Mouse (Mus musculus): ENCODE results near the gene Ccdc134. TPM values are rescaled to one million over a fixed set of nuclear protein-coding genes. Genes with fewer than 3 reads are reported as not detected.

The Ccdc134 gene
- total and polyA plus RNA-seq, 3 experiments, result 17.5 to 19.7 TPM; not detected in 1

DNA sequence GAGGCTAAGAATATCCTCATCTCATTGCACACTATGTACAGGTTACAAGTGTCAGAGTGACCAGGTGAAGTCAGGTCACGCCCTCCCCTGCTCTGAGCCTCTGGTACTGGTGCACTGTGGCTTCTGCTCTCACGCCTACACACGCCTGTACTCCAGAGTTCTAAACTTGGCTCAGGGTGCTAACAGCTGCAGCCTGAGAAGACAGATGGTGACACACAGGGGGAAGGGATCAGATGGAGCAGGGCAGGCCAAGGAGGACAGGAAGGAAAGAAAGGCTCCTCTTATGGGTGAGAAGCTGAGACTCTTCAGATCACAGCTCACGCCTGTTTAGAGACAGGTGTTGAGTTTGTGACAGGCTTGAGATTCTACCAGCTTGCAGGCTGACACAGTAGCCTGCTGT lies 7.7 kb downstream of the Ccdc134 start:
- H3K36me3 ChIP-seq (ENCODE audit: control insufficient read depth in 1 of 2, insufficient read depth in 2 of 2, low read length in 2 of 2), result no peaks in the 10 kb centered on the region
- no peaks in the 10 kb centered on the region for H3K79me2 ChIP-seq (ENCODE audit: control insufficient read depth, insufficient read depth, low read length, poor library complexity)
- TF ChIP-seq MYB (IDR thresholded peaks at IDR 0.05; ENCODE audit: low read depth, low read length), result no peak
- TF ChIP-seq NRF1 (IDR thresholded peaks at IDR 0.05; ENCODE audit: insufficient read depth, low read depth, low read length, poor library complexity, severe bottlenecking), result no peak
- TF ChIP-seq CTCF (IDR thresholded peaks at IDR 0.05 in 2 of 3, conservative IDR thresholded peaks at IDR 0.05 in 1 of 3; ENCODE audit: control insufficient read depth in 1 of 3, insufficient read depth in 1 of 3, low read depth in 2 of 3, low read length in 3 of 3, poor library complexity in 1 of 3, severe bottlenecking in 1 of 3), result no peak
- TF ChIP-seq EP300 (IDR thresholded peaks at IDR 0.05; ENCODE audit: low read depth in 1 of 2, low read length in 2 of 2), result no peak
- no peak for TF ChIP-seq TCF12 (IDR thresholded peaks at IDR 0.05; ENCODE audit: low read depth, low read length)
- no peak for TF ChIP-seq GABPA (IDR thresholded peaks at IDR 0.05; ENCODE audit: low read depth, low read length)
- no peak for TF ChIP-seq SMC3 (IDR thresholded peaks at IDR 0.05; ENCODE audit: low read depth, low read length)
- no peak for TF ChIP-seq NELFE (IDR thresholded peaks at IDR 0.05; ENCODE audit: low read depth, low read length)
- H3K27ac ChIP-seq (ENCODE audit: control insufficient read depth, low read depth, low read length), result no peak overlapping the region
- no peak for DNase-seq (ENCODE audit: low read depth, low spot score)
- H3K4me3 ChIP-seq (ENCODE audit: control insufficient read depth in 1 of 2, insufficient read depth in 1 of 2, low read depth in 2 of 2, low read length in 2 of 2), result no peak overlapping the region
- H3K9ac ChIP-seq (ENCODE audit: control insufficient read depth, low read depth, low read length, poor library complexity, severe bottlenecking), result no peak overlapping the region
- no peaks in the 10 kb centered on the region for H3K27me3 ChIP-seq (ENCODE audit: control insufficient read depth in 1 of 2, insufficient read depth in 2 of 2, low read length in 2 of 2)
- H3K4me1 ChIP-seq (ENCODE audit: control insufficient read depth in 1 of 2, insufficient read depth in 2 of 2, low read length in 2 of 2), result no peaks in the 10 kb centered on the region
- H3K9me3 ChIP-seq (replicated peaks; ENCODE audit: insufficient read depth, low read length), result no peaks in the 10 kb centered on the region

DNA sequence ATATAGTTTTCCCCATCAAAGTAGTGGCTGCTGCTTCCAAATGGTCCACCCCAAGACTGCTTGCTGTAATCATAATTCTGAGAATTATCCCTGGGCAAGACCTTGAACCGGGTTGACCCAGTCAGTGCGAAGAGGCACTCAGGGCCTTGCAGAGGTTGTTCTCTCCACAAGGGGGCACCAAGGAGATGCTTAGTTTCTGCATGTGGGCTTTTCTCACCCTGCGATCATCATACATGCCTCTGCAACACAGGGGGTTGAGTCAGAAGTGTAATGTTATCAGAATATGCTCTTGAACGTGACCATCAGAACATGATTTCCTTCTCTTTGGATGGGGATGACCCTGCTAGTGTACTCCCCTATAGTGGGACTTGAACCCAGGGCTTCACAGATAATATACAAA lies 10.8 kb downstream of the Ccdc134 start:
- peak; percentile 74 to 81 (median 80) for TF ChIP-seq CTCF (IDR thresholded peaks at IDR 0.05 in 2 of 3, conservative IDR thresholded peaks at IDR 0.05 in 1 of 3; ENCODE audit: control insufficient read depth in 1 of 3, insufficient read depth in 1 of 3, low read depth in 2 of 3, low read length in 3 of 3, poor library complexity in 1 of 3, severe bottlenecking in 1 of 3)
- TF ChIP-seq RAD21 (IDR thresholded peaks at IDR 0.05; ENCODE audit: low read depth, low read length), result peak; percentile 62
- TF ChIP-seq ZC3H11A (IDR thresholded peaks at IDR 0.05; ENCODE audit: low read depth, low read length), result peak; percentile 59
- no peak for TF ChIP-seq POLR2A (IDR thresholded peaks at IDR 0.05; ENCODE audit: control insufficient read depth in 1 of 2, insufficient read depth in 1 of 2, low read depth in 1 of 2, low read length in 2 of 2, poor library complexity in 1 of 2)
- no peak for TF ChIP-seq MEF2A (IDR thresholded peaks at IDR 0.05; ENCODE audit: extremely low read depth, insufficient replicate concordance, low read depth, low read length, poor library complexity, severe bottlenecking)
- TF ChIP-seq HCFC1 (IDR thresholded peaks at IDR 0.05; ENCODE audit: low read depth, low read length), result no peak
- peak; percentile 85 for TF ChIP-seq SMC3 (IDR thresholded peaks at IDR 0.05; ENCODE audit: low read depth, low read length)
- no peak for TF ChIP-seq CHD2 (IDR thresholded peaks at IDR 0.05; ENCODE audit: low read length)
- no peak for TF ChIP-seq ETS1 (IDR thresholded peaks at IDR 0.05; ENCODE audit: low read depth, low read length)
- TF ChIP-seq NELFE (IDR thresholded peaks at IDR 0.05; ENCODE audit: low read depth, low read length), result no peak
- Histone ChIP-seq H3K4me1 (ENCODE audit: control insufficient read depth in 1 of 2, insufficient read depth in 2 of 2, low read length in 2 of 2) (no peaks in the 10 kb centered on the region), H3K36me3 (ENCODE audit: control insufficient read depth in 1 of 2, insufficient read depth in 2 of 2, low read length in 2 of 2) (no peaks in the 10 kb centered on the region), H3K27ac (ENCODE audit: control insufficient read depth, low read depth, low read length) (no peak overlapping the region), H3K9me3 (replicated peaks; ENCODE audit: insufficient read depth, low read length) (no peaks in the 10 kb centered on the region), H3K9ac (ENCODE audit: control insufficient read depth, low read depth, low read length, poor library complexity, severe bottlenecking) (no peak overlapping the region), H3K4me3 (ENCODE audit: control insufficient read depth in 1 of 2, insufficient read depth in 1 of 2, low read depth in 2 of 2, low read length in 2 of 2) (no peak overlapping the region), H3K27me3 (ENCODE audit: control insufficient read depth in 1 of 2, insufficient read depth in 2 of 2, low read length in 2 of 2) (no peaks in the 10 kb centered on the region), H3K79me2 (ENCODE audit: control insufficient read depth, insufficient read depth, low read length, poor library complexity) (no peaks in the 10 kb centered on the region)
- peak; percentile 69 for DNase-seq (ENCODE audit: low read depth, low spot score)
